Mouse (Mus musculus): ENCODE data around the gene Thra.

Gene Thra

GRCm38 (mm10) chr11:98765421-98766309, 25.2 kb downstream of the Thra start:
- DNase-seq = peak in 1 of 2 experiments; percentile 19

- no peak for DNase-seq
Measured at GRCm38 (mm10) chr11:98766346-98766745, 25.9 kb downstream of the Thra start.

- DNase-seq = no peak
Measured at GRCm38 (mm10) chr11:98766816-98767215, 26.4 kb downstream of the Thra start.

- peak in 1 of 2 experiments; percentile 60 for DNase-seq
Measured at GRCm38 (mm10) chr11:98767276-98767675, 26.8 kb downstream of the Thra start.

- DNase-seq = no peak
Measured at GRCm38 (mm10) chr11:98767713-98768112, 27.3 kb downstream of the Thra start.

- DNase-seq = peak in 1 of 2 experiments; percentile 53
Measured at GRCm38 (mm10) chr11:98768127-98769006, 27.9 kb downstream of the Thra start.

- DNase-seq = no peak
Measured at GRCm38 (mm10) chr11:98769007-98769954, 28.8 kb downstream of the Thra start.

- DNase-seq = peak in 1 of 2 experiments; percentile 60
Measured at GRCm38 (mm10) chr11:98770096-98770975, 29.9 kb downstream of the Thra start.

GRCm38 (mm10) chr11:98771131-98771530, 30.7 kb downstream of the Thra start:
- DNase-seq = no peak

- no peak for DNase-seq
Measured at GRCm38 (mm10) chr11:98771844-98772525, 31.5 kb downstream of the Thra start.

GRCm38 (mm10) chr11:98772667-98773171, 32.3 kb downstream of the Thra start:
- DNase-seq = peak; percentile 78 to 91

GRCm38 (mm10) chr11:98773635-98774295, 33.3 kb downstream of the Thra start:
- DNase-seq = peak; percentile 99

GRCm38 (mm10) chr11:98774582-98775347, 34.3 kb downstream of the Thra start, which contains the start of gene Nr1d1:
Gene Nr1d1, minus strand, starts transcription at chr11:98775333.
- DNase-seq = no peak

GRCm38 (mm10) chr11:98775348-98776051, 35.1 kb downstream of the Thra start:
- DNase-seq = peak; percentile 99

GRCm38 (mm10) chr11:98776052-98776764, 35.8 kb downstream of the Thra start:
- DNase-seq = no peak

- peak; percentile 63 to 69 for DNase-seq
Measured at GRCm38 (mm10) chr11:98776843-98777590, 36.6 kb downstream of the Thra start.

GRCm38 (mm10) chr11:98777888-98778287, 37.5 kb downstream of the Thra start:
- no peak for DNase-seq

Data from lung, postnatal 4 days (tissue).